Mouse (Mus musculus) kidney, embryonic 14.5 days (tissue): ENCODE results near the gene BC029722. TPM values are rescaled to one million over a fixed set of nuclear protein-coding genes. Genes with fewer than 3 reads are reported as not detected.

ENCODE experiments used
- ATAC-seq: fragments of 200-750 bp; cut with Nextera tagmentation; 2 replicates; pipeline ENCODE4 v1.8.0; 2017; ENCODE audit warnings: moderate number of reproducible peaks, mild to moderate bottlenecking, moderate TSS enrichment, moderate library complexity; ENCODE audit not compliant: low FRiP score, low TSS enrichment
- H3K27ac ChIP-seq: fragments of 300-500 bp; sonication (generic); 2 replicates; pipeline ENCODE4 v1.5.1; 2014; ENCODE audit warnings: low read depth, mild to moderate bottlenecking, low read length, moderate library complexity, mixed read lengths
- H3K27me3 ChIP-seq: fragments of 300-500 bp; sonication (generic); 2 replicates; pipeline ENCODE4 v1.6.1; 2014; ENCODE audit warnings: mild to moderate bottlenecking, low read length; ENCODE audit not compliant: control insufficient read depth, insufficient read depth
- H3K36me3 ChIP-seq: fragments of 300-500 bp; sonication (generic); 2 replicates; pipeline ENCODE4 v1.6.1; 2014; ENCODE audit warnings: low read length, mixed read lengths; ENCODE audit not compliant: control insufficient read depth, insufficient read depth
- H3K4me1 ChIP-seq: fragments of 300-500 bp; sonication (generic); 2 replicates; pipeline ENCODE4 v1.6.1; 2014; ENCODE audit warnings: low read length, mixed read lengths; ENCODE audit not compliant: control insufficient read depth, insufficient read depth
- H3K4me2 ChIP-seq: fragments of 300-500 bp; sonication (generic); replicated peaks from 2 replicates; pipeline ENCODE4 v1.6.1; 2014; ENCODE audit warnings: low read depth, mild to moderate bottlenecking, low read length
- H3K4me3 ChIP-seq: fragments of 300-500 bp; sonication (generic); 2 replicates; pipeline ENCODE4 v1.5.1; 2014; ENCODE audit warnings: mild to moderate bottlenecking, low read length
- H3K9ac ChIP-seq: fragments of 300-500 bp; sonication (generic); 2 replicates; pipeline ENCODE4 v1.6.1; 2014; ENCODE audit warnings: low read depth, mild to moderate bottlenecking, low read length, moderate library complexity
- H3K9me3 ChIP-seq: fragments of 300-500 bp; sonication (generic); 2 replicates; pipeline ENCODE4 v1.6.1; 2016; ENCODE audit warnings: low read length; ENCODE audit not compliant: control insufficient read depth
- WGBS: fragments of 180-500 bp; shearing (Covaris S2); extraction: QIAGEN DNeasy Blood & Tissue Kit; methylation state at CpG from one replicate; pipeline ENCODE4 v1.1.7; 2014; 5-methylcytosine and 5-hydroxymethylcytosine counted together
- polyA plus RNA-seq: library from polyadenylated mRNA; unstranded; fragments of >200 nt; fragmentation: Nextera tagmentation; extraction: Ambion mirVana; gene quantifications from 2 replicates; pipeline ENCODE4 v1.2.1, GENCODE M21; 2014

The BC029722 gene
- polyA plus RNA-seq = 7.8 and 11.4 TPM in 2 replicates

GRCm38 (mm10) chr2:155819392-155819448 lies at the start of gene BC029722:
Gene BC029722, minus strand, starts transcription at chr2:155819426.
- Histone ChIP-seq H3K36me3 (peaks cover 43% of the 10 kb centered on the region), H3K4me3 (peak within 1 kb of the TSS; percentile 73), H3K27me3 (no peaks in the 10 kb centered on the region), H3K9me3 (no peaks in the 10 kb centered on the region), H3K27ac (peak within 1 kb of the TSS; percentile 65; the same call in 1 of the 2 replicates), H3K4me1 (0 out of 2 replicates have a peak, but pooled peaks cover 4% of the 10 kb centered on the region), H3K9ac (peak within 1 kb of the TSS; percentile 83), H3K4me2 (peak within 1 kb of the TSS; percentile 93)
- no peak for ATAC-seq

- 98% methylated on average over 8 of the region's 8 CpGs for WGBS
- H3K4me2 ChIP-seq = no peak overlapping the region
- ATAC-seq = no peak
- peaks cover 4% of the 10 kb centered on the region; the same call in 1 of the 2 replicates for H3K36me3 ChIP-seq
- no peak overlapping the region for H3K9ac ChIP-seq
- H3K4me3 ChIP-seq = no peak overlapping the region
- H3K4me1 ChIP-seq = 0 out of 2 replicates have a peak, but pooled peaks cover 6% of the 10 kb centered on the region
- H3K27ac ChIP-seq = no peak overlapping the region
- no peaks in the 10 kb centered on the region for H3K27me3 ChIP-seq
- no peaks in the 10 kb centered on the region for H3K9me3 ChIP-seq
Observed at GRCm38 (mm10) chr2:155868320-155868719, 49.1 kb upstream of the BC029722 start.

GRCm38 (mm10) chr2:155863301-155863867 lies 44.2 kb upstream of the BC029722 start:
- WGBS = 21% methylated on average over 11 of the region's 11 CpGs
- Histone ChIP-seq H3K4me3 (no peak overlapping the region), H3K9me3 (no peaks in the 10 kb centered on the region), H3K27ac (peak overlapping the region; percentile 30; the same call in 1 of the 2 replicates), H3K4me2 (peak overlapping the region; percentile 8; the same call in 1 of the 2 replicates), H3K36me3 (peaks cover 6% of the 10 kb centered on the region; the same call in 1 of the 2 replicates), H3K9ac (no peak overlapping the region), H3K27me3 (no peaks in the 10 kb centered on the region), H3K4me1 (peaks cover 17% of the 10 kb centered on the region; the same call in 1 of the 2 replicates)
- ATAC-seq = peak; percentile 74

GRCm38 (mm10) chr2:155862573-155863300 lies 43.5 kb upstream of the BC029722 start:
- H3K9me3 ChIP-seq = no peaks in the 10 kb centered on the region
- peaks cover 17% of the 10 kb centered on the region; the same call in 1 of the 2 replicates for H3K4me1 ChIP-seq
- H3K4me3 ChIP-seq = no peak overlapping the region
- no peak overlapping the region for H3K27ac ChIP-seq
- WGBS = 34% methylated on average over 13 of the region's 13 CpGs
- no peaks in the 10 kb centered on the region for H3K27me3 ChIP-seq
- peaks cover 6% of the 10 kb centered on the region; the same call in 1 of the 2 replicates for H3K36me3 ChIP-seq
- ATAC-seq = peak; percentile 92
- H3K9ac ChIP-seq = 0 out of 2 replicates have a peak overlapping the region, but pooled peaks have one; percentile 12
- peak overlapping the region; percentile 8; the same call in 1 of the 2 replicates for H3K4me2 ChIP-seq

- Histone ChIP-seq H3K27ac (no peak overlapping the region), H3K36me3 (peaks cover 12% of the 10 kb centered on the region), H3K4me1 (peaks cover 17% of the 10 kb centered on the region; the same call in 1 of the 2 replicates), H3K9me3 (no peaks in the 10 kb centered on the region), H3K4me3 (no peak overlapping the region), H3K9ac (no peak overlapping the region), H3K4me2 (no peak overlapping the region), H3K27me3 (no peaks in the 10 kb centered on the region)
- ATAC-seq = no peak
- WGBS = 87% methylated on average over 6 of the region's 6 CpGs
Observed at GRCm38 (mm10) chr2:155861581-155861980, 42.4 kb upstream of the BC029722 start.

- peaks cover 18% of the 10 kb centered on the region for H3K36me3 ChIP-seq
- 80% methylated on average over 7 of the region's 7 CpGs for WGBS
- no peak overlapping the region for H3K4me2 ChIP-seq
- H3K9ac ChIP-seq = no peak overlapping the region
- H3K4me1 ChIP-seq = peaks cover 17% of the 10 kb centered on the region; the same call in 1 of the 2 replicates
- no peak overlapping the region for H3K27ac ChIP-seq
- H3K27me3 ChIP-seq = no peaks in the 10 kb centered on the region
- no peak overlapping the region for H3K4me3 ChIP-seq
- H3K9me3 ChIP-seq = no peaks in the 10 kb centered on the region
- ATAC-seq = no peak
Observed at GRCm38 (mm10) chr2:155860102-155860501, 40.9 kb upstream of the BC029722 start.

- Histone ChIP-seq H3K4me2 (no peak overlapping the region), H3K4me3 (no peak overlapping the region), H3K4me1 (no peaks in the 10 kb centered on the region), H3K9ac (no peak overlapping the region), H3K36me3 (peaks cover 43% of the 10 kb centered on the region), H3K27ac (no peak overlapping the region), H3K27me3 (no peaks in the 10 kb centered on the region), H3K9me3 (no peaks in the 10 kb centered on the region)
- no peak for ATAC-seq
- 70% methylated on average over 5 of the region's 5 CpGs for WGBS
Observed at GRCm38 (mm10) chr2:155852536-155852935, 33.3 kb upstream of the BC029722 start.

GRCm38 (mm10) chr2:155850120-155850519 lies 30.9 kb upstream of the BC029722 start:
- no peak overlapping the region for H3K4me2 ChIP-seq
- H3K27me3 ChIP-seq = no peaks in the 10 kb centered on the region
- no peaks in the 10 kb centered on the region for H3K4me1 ChIP-seq
- H3K9me3 ChIP-seq = no peaks in the 10 kb centered on the region
- no peak overlapping the region for H3K27ac ChIP-seq
- 85% methylated on average over 7 of the region's 7 CpGs for WGBS
- no peak for ATAC-seq
- H3K9ac ChIP-seq = no peak overlapping the region
- H3K4me3 ChIP-seq = no peak overlapping the region
- H3K36me3 ChIP-seq = peaks cover 47% of the 10 kb centered on the region

GRCm38 (mm10) chr2:155849464-155849863 lies 30.2 kb upstream of the BC029722 start:
- Histone ChIP-seq H3K27ac (no peak overlapping the region), H3K36me3 (peaks cover 47% of the 10 kb centered on the region), H3K4me1 (no peaks in the 10 kb centered on the region), H3K9ac (no peak overlapping the region), H3K9me3 (no peaks in the 10 kb centered on the region), H3K27me3 (no peaks in the 10 kb centered on the region), H3K4me2 (no peak overlapping the region), H3K4me3 (no peak overlapping the region)
- WGBS = 63% methylated on average over 7 of the region's 7 CpGs
- no peak for ATAC-seq
